Mouse (Mus musculus) heart, embryonic 13.5 days (tissue): ENCODE measurements around the gene Chrnb1. TPM values are rescaled to one million over a fixed set of nuclear protein-coding genes. Genes with fewer than 3 reads are reported as not detected.
A peak's percentile ranks its signal among the peaks of the same experiment; 100 is the strongest.

ENCODE experiments used
- ATAC-seq: fragments of 200-750 bp; cut with Nextera tagmentation; 2 replicates; pipeline ENCODE4 v1.8.0; 2017; ENCODE audit warnings: moderate TSS enrichment; ENCODE audit not compliant: insufficient number of reproducible peaks, low FRiP score, low TSS enrichment; ENCODE audit errors: extremely low read depth
- H3K27ac ChIP-seq: fragments of 300-500 bp; sonication (generic); replicated peaks from 2 replicates; pipeline ENCODE4 v1.5.1; 2015; ENCODE audit warnings: moderate library complexity, mild to moderate bottlenecking, inconsistent platforms
- H3K27me3 ChIP-seq: fragments of 300-500 bp; sonication (generic); replicated peaks from 2 replicates; pipeline ENCODE4 v1.6.1; 2015; ENCODE audit warnings: mild to moderate bottlenecking, inconsistent platforms
- H3K36me3 ChIP-seq: fragments of 300-500 bp; sonication (generic); 2 replicates; pipeline ENCODE4 v1.6.1; 2015; ENCODE audit warnings: mild to moderate bottlenecking, inconsistent platforms
- H3K4me1 ChIP-seq: fragments of 300-500 bp; sonication (generic); 2 replicates; pipeline ENCODE4 v1.6.1; 2015; ENCODE audit warnings: inconsistent platforms
- H3K4me2 ChIP-seq: fragments of 300-500 bp; sonication (generic); 2 replicates; pipeline ENCODE4 v1.6.1; 2015; ENCODE audit warnings: inconsistent platforms, mild to moderate bottlenecking, moderate library complexity
- H3K4me3 ChIP-seq: fragments of 300-500 bp; sonication (generic); 2 replicates; pipeline ENCODE4 v1.5.1; 2015; ENCODE audit warnings: moderate library complexity, mild to moderate bottlenecking, inconsistent platforms
- H3K9ac ChIP-seq: fragments of 300-500 bp; sonication (generic); 2 replicates; pipeline ENCODE4 v1.6.1; 2015; ENCODE audit warnings: inconsistent platforms, mild to moderate bottlenecking, moderate library complexity
- H3K9me3 ChIP-seq: fragments of 300-500 bp; sonication (generic); 2 replicates; pipeline ENCODE4 v1.6.1; 2016; ENCODE audit warnings: inconsistent platforms
- WGBS: fragments of 180-500 bp; shearing (Covaris S2); methylation state at CpG from one replicate; pipeline ENCODE4 v1.1.7; 2015; ENCODE audit warnings: mixed read lengths; 5-methylcytosine and 5-hydroxymethylcytosine counted together
- polyA plus RNA-seq: library from polyadenylated mRNA; unstranded; fragments of >200 nt; fragmentation: Nextera tagmentation; extraction: Ambion mirVana; gene quantifications from 2 replicates; pipeline ENCODE4 v1.2.1, GENCODE M21; 2015

Chrnb1 gene
- polyA plus RNA-seq, 1 experiment from 2014 or later = 7.9 TPM

GRCm38 (mm10) chr11:69803786-69804651 lies 8.3 kb upstream of the Chrnb1 start:
- H3K4me3 ChIP-seq = peak overlapping the region; percentile 67
- peaks cover 5% of the 10 kb centered on the region; the same call in 1 of the 2 replicates for H3K9me3 ChIP-seq
- peak overlapping the region; percentile 82 for H3K4me2 ChIP-seq
- ATAC-seq = peak; percentile 40; the same call in 1 of the 2 replicates
- H3K36me3 ChIP-seq = no peaks in the 10 kb centered on the region
- peak overlapping the region; percentile 87 for H3K9ac ChIP-seq
- peaks cover 63% of the 10 kb centered on the region for H3K4me1 ChIP-seq
- no peak overlapping the region for H3K27ac ChIP-seq
- H3K27me3 ChIP-seq = peaks cover 79% of the 10 kb centered on the region
- under 1% methylated on average over 60 of the region's 60 CpGs for WGBS

- 3% methylated on average over 12 of the region's 12 CpGs for WGBS
- peak overlapping the region; percentile 67 for H3K4me3 ChIP-seq
- H3K4me2 ChIP-seq = peak overlapping the region; percentile 82
- peak overlapping the region; percentile 87 for H3K9ac ChIP-seq
- peaks cover 5% of the 10 kb centered on the region; the same call in 1 of the 2 replicates for H3K9me3 ChIP-seq
- 0 out of 2 replicates have a peak, but pooled peaks have one; percentile 5 for ATAC-seq
- H3K27ac ChIP-seq = no peak overlapping the region
- H3K27me3 ChIP-seq = peaks cover 82% of the 10 kb centered on the region
- no peaks in the 10 kb centered on the region for H3K36me3 ChIP-seq
- peaks cover 66% of the 10 kb centered on the region for H3K4me1 ChIP-seq
Observed at GRCm38 (mm10) chr11:69803328-69803727, 7.6 kb upstream of the Chrnb1 start.

- peak overlapping the region; percentile 82 for H3K4me2 ChIP-seq
- H3K27me3 ChIP-seq = peaks cover 84% of the 10 kb centered on the region
- peak overlapping the region; percentile 67 for H3K4me3 ChIP-seq
- no peak for ATAC-seq
- no peak overlapping the region; the same call in 1 of the 2 replicates for H3K27ac ChIP-seq
- peaks cover 66% of the 10 kb centered on the region for H3K4me1 ChIP-seq
- WGBS = under 1% methylated on average over 33 of the region's 33 CpGs
- H3K36me3 ChIP-seq = no peaks in the 10 kb centered on the region
- peak overlapping the region; percentile 87 for H3K9ac ChIP-seq
- H3K9me3 ChIP-seq = peaks cover 5% of the 10 kb centered on the region; the same call in 1 of the 2 replicates
Observed at GRCm38 (mm10) chr11:69802648-69803105, 6.9 kb upstream of the Chrnb1 start.

GRCm38 (mm10) chr11:69801379-69801977 lies 5.7 kb upstream of the Chrnb1 start, which contains the start of gene Fgf11:
Fgf11 (minus strand) TSS chr11:69801857.
- WGBS = 2% methylated on average over 33 of the region's 33 CpGs
- Histone ChIP-seq H3K4me2 (peak within 1 kb of the TSS; percentile 82), H3K9me3 (peaks cover 3% of the 10 kb centered on the region; the same call in 1 of the 2 replicates), H3K27me3 (peaks cover 83% of the 10 kb centered on the region), H3K9ac (peak within 1 kb of the TSS; percentile 87), H3K27ac (peak within 1 kb of the TSS; percentile 78), H3K4me3 (peak within 1 kb of the TSS; percentile 67), H3K36me3 (no peaks in the 10 kb centered on the region), H3K4me1 (peaks cover 66% of the 10 kb centered on the region)
- no peak for ATAC-seq

GRCm38 (mm10) chr11:69800392-69801197 lies 4.9 kb upstream of the Chrnb1 start:
- H3K9me3 ChIP-seq = no peaks in the 10 kb centered on the region
- peak overlapping the region; percentile 87 for H3K9ac ChIP-seq
- peak overlapping the region; percentile 78 for H3K27ac ChIP-seq
- H3K4me3 ChIP-seq = peak overlapping the region; percentile 67
- H3K36me3 ChIP-seq = no peaks in the 10 kb centered on the region
- under 1% methylated on average over 36 of the region's 36 CpGs for WGBS
- H3K4me1 ChIP-seq = peaks cover 72% of the 10 kb centered on the region
- H3K4me2 ChIP-seq = peak overlapping the region; percentile 82
- 0 out of 2 replicates have a peak, but pooled peaks have one; percentile 2 for ATAC-seq
- H3K27me3 ChIP-seq = peaks cover 78% of the 10 kb centered on the region

GRCm38 (mm10) chr11:69800138-69800391 lies 4.3 kb upstream of the Chrnb1 start:
- Histone ChIP-seq H3K36me3 (no peaks in the 10 kb centered on the region), H3K9me3 (no peaks in the 10 kb centered on the region), H3K4me2 (peak overlapping the region; percentile 82), H3K4me1 (peaks cover 69% of the 10 kb centered on the region), H3K27me3 (peaks cover 72% of the 10 kb centered on the region), H3K9ac (peak overlapping the region; percentile 87), H3K4me3 (peak overlapping the region; percentile 67), H3K27ac (peak overlapping the region; percentile 78)
- WGBS = 2% methylated on average over 11 of the region's 11 CpGs
- no peak for ATAC-seq

GRCm38 (mm10) chr11:69799394-69800137 lies 3.8 kb upstream of the Chrnb1 start:
- Histone ChIP-seq H3K27me3 (peaks cover 68% of the 10 kb centered on the region), H3K27ac (no peak overlapping the region), H3K9ac (peak overlapping the region; percentile 87), H3K4me2 (peak overlapping the region; percentile 82), H3K9me3 (no peaks in the 10 kb centered on the region), H3K36me3 (no peaks in the 10 kb centered on the region), H3K4me3 (peak overlapping the region; percentile 67), H3K4me1 (peaks cover 67% of the 10 kb centered on the region)
- no peak for ATAC-seq
- 25% methylated on average over 12 of the region's 12 CpGs for WGBS

- no peaks in the 10 kb centered on the region for H3K9me3 ChIP-seq
- H3K4me1 ChIP-seq = peaks cover 53% of the 10 kb centered on the region
- ATAC-seq = no peak
- H3K36me3 ChIP-seq = no peaks in the 10 kb centered on the region
- peaks cover 62% of the 10 kb centered on the region for H3K27me3 ChIP-seq
- WGBS = 66% methylated on average over 7 of the region's 7 CpGs
- H3K4me3 ChIP-seq = no peak overlapping the region
- no peak overlapping the region for H3K27ac ChIP-seq
- H3K9ac ChIP-seq = no peak overlapping the region
- H3K4me2 ChIP-seq = no peak overlapping the region
Observed at GRCm38 (mm10) chr11:69797924-69798323, 2.2 kb upstream of the Chrnb1 start.

GRCm38 (mm10) chr11:69795983-69796435 lies 266 bp upstream of the Chrnb1 start:
- WGBS = 4% methylated on average over 13 of the region's 13 CpGs
- Histone ChIP-seq H3K4me2 (peak overlapping the region; percentile 99), H3K4me1 (peaks cover 38% of the 10 kb centered on the region), H3K27ac (no peak overlapping the region), H3K36me3 (no peaks in the 10 kb centered on the region), H3K27me3 (peaks cover 45% of the 10 kb centered on the region), H3K9ac (peak overlapping the region; percentile 80), H3K9me3 (no peaks in the 10 kb centered on the region), H3K4me3 (peak overlapping the region; percentile 64)
- no peak for ATAC-seq

- Histone ChIP-seq H3K4me1 (peaks cover 21% of the 10 kb centered on the region), H3K4me2 (no peak overlapping the region), H3K9me3 (no peaks in the 10 kb centered on the region), H3K27ac (no peak overlapping the region), H3K36me3 (no peaks in the 10 kb centered on the region), H3K27me3 (peaks cover 28% of the 10 kb centered on the region), H3K9ac (no peak overlapping the region), H3K4me3 (no peak overlapping the region)
- ATAC-seq = no peak
- 61% methylated on average over 5 of the region's 5 CpGs for WGBS
Observed at GRCm38 (mm10) chr11:69793429-69793828, 2.3 kb downstream of the Chrnb1 start.
